8 mouse cellular contexts compared by ENCODE assay signal in the genomic region with DNA sequence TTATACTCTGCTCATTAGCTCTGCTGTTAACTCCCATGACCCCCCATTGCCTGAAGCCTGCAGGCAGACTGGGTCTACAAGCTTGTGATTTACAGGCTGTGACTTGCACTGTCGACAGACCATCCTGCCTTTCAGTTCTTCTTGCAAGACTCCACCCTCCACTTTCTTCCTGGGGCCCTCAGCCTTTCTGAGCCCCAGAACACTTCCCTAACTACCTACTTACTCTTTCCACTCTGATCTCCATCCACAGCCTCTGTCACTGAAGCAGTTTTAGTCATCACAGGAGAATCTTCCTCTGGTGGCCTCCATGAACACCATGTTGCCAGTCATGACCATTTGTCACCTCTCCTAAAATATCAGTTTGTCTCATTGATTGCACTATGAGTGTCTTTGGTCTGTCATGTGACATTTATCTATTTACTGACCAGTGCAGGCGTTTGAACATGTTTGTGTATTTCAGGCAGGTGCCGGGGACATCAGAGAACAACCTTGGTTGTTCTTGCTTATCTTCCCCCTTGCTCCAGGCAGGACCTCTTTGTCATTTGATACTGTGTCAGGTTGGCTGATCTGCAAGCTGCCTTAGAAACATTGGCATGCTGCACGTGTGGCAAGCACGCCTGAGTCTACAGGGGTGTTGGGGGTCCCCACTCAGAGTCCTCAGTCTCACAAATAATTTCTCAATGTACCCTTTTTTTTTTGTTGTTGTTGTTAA. TPM values are rescaled to one million over a fixed set of nuclear protein-coding genes. Genes with fewer than 3 reads are reported as not detected.
DNase-seq lines count a peak whose midpoint lies in the region; ATAC-seq lines count a peak whose summit lies in the region.

No protein-coding gene starts in this region.

- H3K36me3 ChIP-seq in heart, embryonic 11.5 days (ENCODE audit: control insufficient read depth, insufficient read depth, low read length): peaks cover 25% of the 10 kb centered on the region
- peaks cover 33% of the 10 kb centered on the region for H3K36me3 ChIP-seq in limb, embryonic 13.5 days
- peaks cover 23% of the 10 kb centered on the region for H3K36me3 ChIP-seq in stomach, embryonic 15.5 days

- no peak for ATAC-seq in heart, embryonic 11.5 days (replicated peaks; ENCODE audit: insufficient number of reproducible peaks, low FRiP score, low TSS enrichment)
- ATAC-seq in limb, embryonic 13.5 days (ENCODE audit: low FRiP score, low read depth): no peak
- no peak; the same call in 1 of the 2 replicates for ATAC-seq in stomach, embryonic 15.5 days (ENCODE audit: insufficient read depth, low FRiP score, low read depth)
- ATAC-seq in activated CD4-positive, CD25-positive, alpha-beta regulatory T cell, adult 4 months: no peak

- no peak for DNase-seq in heart, postnatal 25 days (ENCODE audit: low spot score)
- peak; percentile 49 for DNase-seq in thymus, postnatal 14 days
- DNase-seq in thymus, postnatal 36 days: no peak
- no peak for DNase-seq in T-cell, adult 2 months (ENCODE audit: low spot score)

- H3K9me3 ChIP-seq in heart, embryonic 11.5 days (replicated peaks; ENCODE audit: control insufficient read depth, low read length): no peaks in the 10 kb centered on the region
- H3K9me3 ChIP-seq in limb, embryonic 13.5 days: no peaks in the 10 kb centered on the region
- H3K9me3 ChIP-seq in stomach, embryonic 15.5 days: no peaks in the 10 kb centered on the region

- 0 out of 2 replicates have a peak overlapping the region, but pooled peaks have one; percentile 16 for H3K9ac ChIP-seq in heart, embryonic 11.5 days (ENCODE audit: low read depth, low read length)
- H3K9ac ChIP-seq in limb, embryonic 13.5 days: no peak overlapping the region
- no peak overlapping the region for H3K9ac ChIP-seq in stomach, embryonic 15.5 days

- peaks cover 37% of the 10 kb centered on the region for H3K4me1 ChIP-seq in heart, embryonic 11.5 days (ENCODE audit: control insufficient read depth, insufficient read depth, low read length)
- peaks cover 33% of the 10 kb centered on the region for H3K4me1 ChIP-seq in limb, embryonic 13.5 days
- H3K4me1 ChIP-seq in stomach, embryonic 15.5 days: peaks cover 46% of the 10 kb centered on the region

- 11% methylated on average over 5 of the region's 5 CpGs for WGBS in heart, embryonic 11.5 days (ENCODE audit: insufficient replicate concordance)
- 22% methylated on average over 5 of the region's 5 CpGs for WGBS in limb, embryonic 13.5 days
- WGBS in stomach, embryonic 15.5 days: 28% methylated on average over 5 of the region's 5 CpGs

- no peak overlapping the region for H3K4me3 ChIP-seq in heart, embryonic 11.5 days (ENCODE audit: low read depth, low read length)
- no peak overlapping the region for H3K4me3 ChIP-seq in limb, embryonic 13.5 days
- no peak overlapping the region for H3K4me3 ChIP-seq in stomach, embryonic 15.5 days (replicated peaks)

- intact Hi-C loops in heart, postnatal 25 days (cut with DNase I): no loop called here

- peak overlapping the region; percentile 15; the same call in 1 of the 2 replicates for H3K4me2 ChIP-seq in heart, embryonic 11.5 days
- no peak overlapping the region for H3K4me2 ChIP-seq in limb, embryonic 13.5 days (replicated peaks)
- no peak overlapping the region; the same call in 1 of the 2 replicates for H3K4me2 ChIP-seq in stomach, embryonic 15.5 days

- H3K27me3 ChIP-seq in heart, embryonic 11.5 days (ENCODE audit: control insufficient read depth, insufficient read depth, low read length): no peaks in the 10 kb centered on the region
- H3K27me3 ChIP-seq in limb, embryonic 13.5 days: no peaks in the 10 kb centered on the region
- no peaks in the 10 kb centered on the region for H3K27me3 ChIP-seq in stomach, embryonic 15.5 days (replicated peaks)

- peak overlapping the region; percentile 16; the same call in 1 of the 2 replicates for H3K27ac ChIP-seq in heart, embryonic 11.5 days (ENCODE audit: low read depth, low read length)
- peak overlapping the region; percentile 79; the same call in 1 of the 2 replicates for H3K27ac ChIP-seq in limb, embryonic 13.5 days
- H3K27ac ChIP-seq in stomach, embryonic 15.5 days: peak overlapping the region; percentile 89

RNA-seq across cellular contexts. Expression of a gene that starts 6.8 kb away (rescaled TPM):
- 37.6 and 47.0 TPM in 2 replicates for polyA plus RNA-seq in heart, embryonic 11.5 days (2014; fragmentation: Nextera tagmentation; extraction: Ambion mirVana)
- total RNA-seq in heart, postnatal 25 days (2021): 10 to 100 TPM; 41.5 to 45.8 TPM
- 77.8 and 83.5 TPM in 2 replicates for polyA plus RNA-seq in limb, embryonic 13.5 days (2015; fragmentation: Nextera tagmentation; extraction: Ambion mirVana)
- polyA plus RNA-seq in stomach, embryonic 15.5 days (2015; fragmentation: Nextera tagmentation; extraction: Ambion mirVana): 70.1 and 72.2 TPM in 2 replicates
- 1 to 10 TPM; 5.5 to 6.1 TPM for polyA plus RNA-seq in activated CD4-positive, CD25-positive, alpha-beta regulatory T cell, adult 4 months (2017; shearing (Covaris generic))

RNA-seq across cellular contexts. Expression of a gene that starts 14.3 kb away (rescaled TPM):
- 62.1 and 68.8 TPM in 2 replicates for polyA plus RNA-seq in heart, embryonic 11.5 days (2014; fragmentation: Nextera tagmentation; extraction: Ambion mirVana)
- total RNA-seq in heart, postnatal 25 days (2021): 100 to 1,000 TPM; 158 to 181 TPM
- 86.1 and 87.8 TPM in 2 replicates for polyA plus RNA-seq in limb, embryonic 13.5 days (2015; fragmentation: Nextera tagmentation; extraction: Ambion mirVana)
- polyA plus RNA-seq in stomach, embryonic 15.5 days (2015; fragmentation: Nextera tagmentation; extraction: Ambion mirVana): 83.9 and 86.3 TPM in 2 replicates
- polyA plus RNA-seq in activated CD4-positive, CD25-positive, alpha-beta regulatory T cell, adult 4 months (2017; shearing (Covaris generic)): 10 to 100 TPM; 56.1 to 64.2 TPM

RNA-seq across cellular contexts. Expression of a gene that starts 38.1 kb away (rescaled TPM):
- polyA plus RNA-seq in heart, embryonic 11.5 days (2014; fragmentation: Nextera tagmentation; extraction: Ambion mirVana): 38.9 and 39.0 TPM in 2 replicates
- 1 to 10 TPM; 8.2 to 8.9 TPM for total RNA-seq in heart, postnatal 25 days (2021)
- 55.3 and 55.7 TPM in 2 replicates for polyA plus RNA-seq in limb, embryonic 13.5 days (2015; fragmentation: Nextera tagmentation; extraction: Ambion mirVana)
- polyA plus RNA-seq in stomach, embryonic 15.5 days (2015; fragmentation: Nextera tagmentation; extraction: Ambion mirVana): 46.2 and 47.5 TPM in 2 replicates
- polyA plus RNA-seq in activated CD4-positive, CD25-positive, alpha-beta regulatory T cell, adult 4 months (2017; shearing (Covaris generic)): 100 to 1,000 TPM; 212 to 221 TPM

RNA-seq across cellular contexts. Expression of a gene that starts 38.3 kb away (rescaled TPM):
- 8.2 and 8.5 TPM in 2 replicates for polyA plus RNA-seq in heart, embryonic 11.5 days (2014; fragmentation: Nextera tagmentation; extraction: Ambion mirVana)
- total RNA-seq in heart, postnatal 25 days (2021): 1 to 10 TPM; 2.6 to 3.4 TPM
- polyA plus RNA-seq in limb, embryonic 13.5 days (2015; fragmentation: Nextera tagmentation; extraction: Ambion mirVana): 24.2 and 25.6 TPM in 2 replicates
- polyA plus RNA-seq in stomach, embryonic 15.5 days (2015; fragmentation: Nextera tagmentation; extraction: Ambion mirVana): 27.1 and 32.0 TPM in 2 replicates
- polyA plus RNA-seq in activated CD4-positive, CD25-positive, alpha-beta regulatory T cell, adult 4 months (2017; shearing (Covaris generic)): 10 to 100 TPM; 80.1 to 96.5 TPM

RNA-seq across cellular contexts. Expression of a gene that starts 41.0 kb away (rescaled TPM):
- polyA plus RNA-seq in heart, embryonic 11.5 days (2014; fragmentation: Nextera tagmentation; extraction: Ambion mirVana): 64.6 and 67.6 TPM in 2 replicates
- total RNA-seq in heart, postnatal 25 days (2021): 100 to 1,000 TPM; 116 TPM
- 148 and 159 TPM in 2 replicates for polyA plus RNA-seq in limb, embryonic 13.5 days (2015; fragmentation: Nextera tagmentation; extraction: Ambion mirVana)
- 134 and 148 TPM in 2 replicates for polyA plus RNA-seq in stomach, embryonic 15.5 days (2015; fragmentation: Nextera tagmentation; extraction: Ambion mirVana)
- polyA plus RNA-seq in activated CD4-positive, CD25-positive, alpha-beta regulatory T cell, adult 4 months (2017; shearing (Covaris generic)): 10 to 100 TPM; 13.3 to 16.1 TPM

Comparison
In these comparisons a context has a peak if more than half of its experiments do, and no peak if none do; other contexts are left out.
1. H3K27ac ChIP-seq: peak in every context shown above with its lines; median percentile 89 in stomach, embryonic 15.5 days; 79 in limb, embryonic 13.5 days; 16 in heart, embryonic 11.5 days.